Mouse (Mus musculus) lung, postnatal 14 days (tissue): Measurements from ENCODE around the gene Sh3rf1.

Source experiments
- DNase-seq: peaks from one replicate; pipeline ENCODE4 v3.0.0; 2021

Gene Sh3rf1

GRCm38 (mm10) chr8:61264881-61265280 is 41.2 kb downstream of the Sh3rf1 start:
- no peak for DNase-seq

- DNase-seq = peak; percentile 81
Measured at GRCm38 (mm10) chr8:61265390-61265789, 41.7 kb downstream of the Sh3rf1 start.

GRCm38 (mm10) chr8:61267061-61267460 is 43.4 kb downstream of the Sh3rf1 start:
- DNase-seq = no peak

DNA sequence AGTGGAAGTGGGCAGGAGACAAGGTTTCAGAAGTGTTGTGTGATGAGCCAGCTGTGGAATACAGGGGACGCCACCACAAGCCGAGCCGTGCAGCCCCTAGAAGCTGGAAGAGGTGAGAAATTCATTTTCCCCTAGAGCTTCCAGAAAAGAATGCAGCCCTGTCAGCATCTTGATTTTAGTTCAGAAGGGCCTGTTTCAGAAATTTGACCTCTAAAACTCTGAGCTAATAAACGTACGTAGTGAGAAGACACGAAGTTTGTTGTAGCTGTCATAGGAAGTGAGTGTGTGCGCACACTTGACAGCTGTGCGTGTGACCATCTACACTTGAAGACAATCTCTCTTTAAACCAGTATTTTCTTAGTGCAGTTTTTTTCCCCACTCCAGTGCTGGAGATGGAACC is 44.0 kb downstream of the Sh3rf1 start:
- DNase-seq = no peak

GRCm38 (mm10) chr8:61268233-61268916 is 44.7 kb downstream of the Sh3rf1 start:
- DNase-seq = no peak

GRCm38 (mm10) chr8:61270016-61270415 is 46.3 kb downstream of the Sh3rf1 start:
- no peak for DNase-seq

- no peak for DNase-seq
Measured at GRCm38 (mm10) chr8:61270541-61270940, 46.9 kb downstream of the Sh3rf1 start.

DNA sequence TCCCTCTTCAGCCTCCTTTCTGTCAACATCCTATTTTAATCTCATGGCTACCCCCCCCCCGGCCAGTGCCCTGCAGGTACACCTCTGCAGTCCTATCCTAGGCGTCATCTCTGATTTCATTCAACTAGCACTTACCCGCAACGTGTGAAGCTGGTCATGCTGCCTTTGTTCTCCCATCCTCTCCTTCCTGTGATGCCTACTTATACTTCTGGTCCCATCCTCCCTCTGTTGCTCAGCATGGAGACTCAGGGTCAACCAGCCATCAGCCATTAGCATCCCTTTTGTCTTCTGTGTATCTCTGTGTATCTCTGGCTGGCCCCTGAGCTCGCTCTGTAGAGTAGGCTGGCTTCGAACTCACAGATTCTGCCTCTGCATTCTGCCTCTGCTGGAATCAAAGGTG is 47.3 kb downstream of the Sh3rf1 start:
- no peak for DNase-seq

DNA sequence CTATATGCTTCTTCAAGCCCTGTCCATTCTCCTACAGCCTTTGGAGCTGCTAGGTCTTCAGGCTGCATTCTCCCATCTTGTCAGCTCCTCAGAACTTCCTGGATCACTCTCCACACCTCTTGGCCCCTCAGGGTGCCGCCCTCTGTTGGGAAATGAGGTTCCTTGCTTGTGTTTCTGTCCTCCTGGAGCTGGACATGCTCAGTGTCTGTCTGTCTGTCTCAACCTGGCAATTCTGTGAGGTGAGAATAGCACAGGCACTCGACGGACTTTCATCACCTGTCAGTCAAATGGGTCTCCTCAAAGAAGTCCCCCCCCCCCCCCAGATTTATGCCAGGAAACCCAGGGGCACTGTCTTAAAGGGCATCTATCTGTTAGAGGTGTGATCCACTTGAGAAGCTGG is 49.2 kb downstream of the Sh3rf1 start:
- DNase-seq = no peak

DNA sequence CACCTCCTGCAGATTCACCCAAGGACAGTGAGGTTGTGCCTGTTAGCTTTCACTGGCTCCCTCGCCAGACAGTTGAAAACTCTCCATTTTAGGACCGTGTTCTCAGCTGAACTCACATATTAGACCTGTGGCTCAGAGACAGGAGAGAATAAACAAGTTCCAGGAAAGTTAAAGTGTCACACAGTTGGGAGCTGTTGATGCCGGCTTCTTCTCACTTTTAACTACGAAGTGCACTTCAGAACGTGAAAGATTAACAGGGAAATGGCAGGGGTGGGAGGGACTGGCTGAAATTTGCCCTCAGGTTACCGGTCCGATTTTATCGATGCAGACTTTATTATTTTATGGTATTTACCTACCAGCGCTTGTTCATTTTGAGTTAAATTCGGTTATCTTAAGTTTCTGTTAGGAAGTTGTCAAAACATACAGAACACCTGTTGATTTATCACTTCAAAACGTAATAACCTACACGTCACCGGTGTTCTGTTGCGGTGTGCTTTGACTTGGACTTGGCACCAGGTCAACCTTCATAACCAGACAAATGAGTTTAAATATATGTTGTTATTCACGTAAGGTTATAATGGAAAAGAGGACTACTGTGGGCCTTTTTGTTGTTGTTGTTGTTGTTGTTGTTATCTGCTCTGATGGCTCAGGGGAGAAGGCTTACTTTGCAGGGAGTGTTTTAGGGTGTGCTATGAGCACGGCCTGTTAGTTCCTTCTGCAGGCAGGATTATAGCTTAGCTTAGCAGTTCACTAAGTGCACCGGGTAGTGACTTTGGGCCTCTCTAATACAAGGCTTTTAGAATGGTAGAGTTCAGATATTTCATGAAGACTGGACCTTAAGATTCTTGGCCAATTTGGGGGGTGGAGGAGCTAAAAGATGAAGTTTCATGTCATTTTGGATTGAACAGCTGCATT is 49.9 kb downstream of the Sh3rf1 start:
- no peak for DNase-seq

- DNase-seq = no peak
Measured at GRCm38 (mm10) chr8:61274602-61275462, 51.2 kb downstream of the Sh3rf1 start.

GRCm38 (mm10) chr8:61275463-61276356 is 52.0 kb downstream of the Sh3rf1 start:
- no peak for DNase-seq

GRCm38 (mm10) chr8:61276397-61276796 is 52.7 kb downstream of the Sh3rf1 start:
- DNase-seq = peak; percentile 64

- DNase-seq = no peak
Measured at GRCm38 (mm10) chr8:61279030-61279429, 55.4 kb downstream of the Sh3rf1 start.

DNA sequence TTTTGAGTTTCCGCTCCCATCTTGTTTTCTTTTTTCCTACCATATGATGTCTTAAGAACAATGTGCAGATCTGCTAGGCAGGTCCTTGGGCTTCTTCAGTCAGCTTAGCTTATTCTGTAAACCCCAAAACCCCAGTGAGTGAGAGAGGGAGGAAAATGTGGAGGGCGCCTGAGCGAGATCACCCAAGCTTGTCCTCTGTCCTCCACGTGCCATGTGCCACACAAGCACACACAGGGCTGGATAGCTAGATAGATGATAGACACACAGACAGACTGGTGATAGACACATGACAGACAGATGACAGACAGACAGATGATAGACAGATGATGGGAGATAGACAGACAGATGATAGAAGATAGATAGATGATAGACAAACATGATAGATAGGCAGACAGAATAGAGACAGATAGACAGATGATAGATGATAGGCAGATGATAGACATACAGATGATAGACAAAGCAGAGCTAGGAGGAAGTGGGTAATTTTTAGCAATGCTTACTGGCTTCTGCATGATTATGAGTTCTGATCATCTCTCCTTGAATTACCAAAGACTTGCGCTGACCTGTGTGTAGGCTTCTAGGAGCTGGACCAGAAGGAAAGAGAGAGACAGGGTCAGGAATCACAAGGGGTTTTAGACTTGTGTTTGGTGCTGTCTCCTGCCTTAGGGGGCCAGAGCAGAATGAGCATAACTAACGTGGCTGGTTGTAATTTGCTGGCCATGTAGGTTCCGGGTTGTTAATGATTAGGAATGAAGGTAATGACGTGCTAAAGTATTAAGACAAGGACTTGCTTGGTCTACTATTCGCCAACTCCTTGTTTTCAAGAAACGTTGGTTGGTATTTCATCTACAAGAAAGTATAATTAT is 58.9 kb downstream of the Sh3rf1 start:
- no peak for DNase-seq

- peak; percentile 58 for DNase-seq
Measured at GRCm38 (mm10) chr8:61283169-61284081, 59.8 kb downstream of the Sh3rf1 start.

DNA sequence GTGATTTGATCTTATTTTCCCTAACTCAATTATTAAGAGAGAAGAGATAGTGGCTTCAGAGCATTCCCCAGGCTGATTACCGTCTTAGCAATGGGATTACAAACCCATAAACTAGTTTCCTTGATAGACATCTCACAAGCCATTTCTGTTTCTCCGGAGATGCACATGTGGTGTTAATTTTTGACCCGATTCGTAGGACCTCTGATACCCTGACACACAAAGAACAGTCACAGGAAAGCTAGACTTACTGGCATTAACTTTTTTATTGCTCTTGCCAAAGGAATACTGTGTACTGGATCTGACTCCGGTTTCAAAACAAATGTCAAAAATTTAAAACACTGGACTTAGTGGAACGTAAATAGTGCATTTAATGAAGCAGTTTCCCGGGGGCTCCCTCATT is 62.2 kb downstream of the Sh3rf1 start:
- no peak for DNase-seq

GRCm38 (mm10) chr8:61286394-61286793 is 62.7 kb downstream of the Sh3rf1 start:
- no peak for DNase-seq

GRCm38 (mm10) chr8:61286795-61287385 is 63.2 kb downstream of the Sh3rf1 start:
- DNase-seq = no peak
